Mouse (Mus musculus) duodenum, adult 2 months (tissue): ENCODE data around the gene Btc. TPM values are rescaled to one million over a fixed set of nuclear protein-coding genes. Genes with fewer than 3 reads are reported as not detected.

Experiments
- polyA plus RNA-seq: library from polyadenylated mRNA; depleted of rRNA; stranded (reverse); fragments of >200 nt; gene quantifications from 2 replicates; pipeline ENCODE4 v1.2.3, GENCODE M21; 2012; ENCODE audit warnings: low replicate concordance; rRNA removed

Gene Btc
- 0.77 and 2.1 TPM in 2 replicates for polyA plus RNA-seq

GRCm38 (mm10) chr5:91402339-91403211, at the start of gene Btc:
TSS of gene Btc (minus strand) at chr5:91402994.

Other genes with a start within 250 kb of the Btc start
- 4.4 and 12.2 TPM in 2 replicates for gene Parm1, start 114.6 kb upstream of the Btc start, polyA plus RNA-seq